Mouse (Mus musculus) thymus, postnatal 4 days (tissue): ENCODE measurements around the gene Olfr870.
"Not testable (repeated sequence)": the region's sequence is repeated elsewhere in the genome, so short reads cannot be mapped to it uniquely, and the experiment has no call there.

Source experiments
- DNase-seq: peaks from one replicate; pipeline ENCODE4 v3.0.0; 2021

Gene Olfr870

DNA sequence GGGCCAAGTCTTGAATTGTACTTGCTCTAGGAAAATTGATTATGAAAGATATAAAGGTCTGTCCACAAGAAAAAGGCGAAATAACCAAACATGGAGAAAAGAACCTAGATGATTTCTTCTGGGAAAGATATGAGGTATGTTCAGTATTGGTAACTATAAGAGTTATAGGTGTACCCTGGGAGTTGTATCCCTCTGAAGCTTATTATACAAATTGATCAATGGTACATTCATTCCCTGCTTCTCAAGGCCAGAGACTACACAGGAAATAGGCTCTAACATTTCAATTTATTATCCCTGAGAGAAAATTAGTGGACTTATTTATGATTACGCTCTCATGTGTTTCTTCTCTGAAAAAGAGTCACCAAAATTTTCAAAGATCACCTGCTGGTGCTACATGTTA, at the start of gene Olfr870:
TSS of gene Olfr870 (minus strand) at position 101 of the 400 bp plus-strand sequence.
- no peak for DNase-seq

DNA sequence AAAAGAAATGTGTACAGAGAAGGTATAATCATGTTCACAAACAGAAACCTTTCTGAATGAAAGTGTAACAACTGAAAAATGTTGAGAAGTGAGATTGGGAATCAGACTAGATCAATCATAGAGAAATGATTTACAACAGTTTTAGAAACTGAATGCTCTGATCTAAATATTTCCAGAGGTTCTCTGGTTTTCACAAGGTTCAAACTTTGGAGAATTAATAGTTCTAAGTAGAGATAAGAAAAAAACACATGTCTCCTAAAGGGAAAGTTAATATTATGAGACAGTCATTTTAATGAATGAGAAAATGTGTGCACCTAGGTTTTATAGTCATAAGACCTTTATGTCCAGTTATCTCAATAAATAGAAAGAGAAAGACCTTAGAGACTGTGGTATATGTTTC, 38.0 kb upstream of the Olfr870 start, which contains the start of gene Olfr871:
TSS of gene Olfr871 (plus strand) at position 301 of the 400 bp plus-strand sequence.
- DNase-seq = no peak

DNA sequence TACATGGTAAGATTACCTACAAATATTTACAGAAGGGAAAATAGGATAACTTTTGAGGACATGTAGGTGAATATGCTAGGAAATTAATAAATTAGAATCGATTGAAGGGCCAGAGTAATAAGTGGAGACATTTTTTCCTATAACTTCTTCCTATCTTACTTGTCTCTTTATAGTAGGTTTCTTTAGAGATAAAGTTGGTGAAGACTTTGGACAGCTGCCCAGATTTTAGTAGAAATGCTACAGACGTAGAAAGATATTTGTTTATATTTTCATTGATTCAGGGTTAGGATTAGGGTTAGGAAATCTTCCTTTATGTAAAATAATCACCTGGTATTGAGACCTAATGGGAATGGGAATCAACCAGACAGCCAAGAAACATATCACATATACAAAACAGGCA, 37.6 kb upstream of the Olfr870 start:
- no peak for DNase-seq

- DNase-seq = no peak
Observed at GRCm38 (mm10) chr9:20210812-20211211, 37.0 kb upstream of the Olfr870 start.

DNA sequence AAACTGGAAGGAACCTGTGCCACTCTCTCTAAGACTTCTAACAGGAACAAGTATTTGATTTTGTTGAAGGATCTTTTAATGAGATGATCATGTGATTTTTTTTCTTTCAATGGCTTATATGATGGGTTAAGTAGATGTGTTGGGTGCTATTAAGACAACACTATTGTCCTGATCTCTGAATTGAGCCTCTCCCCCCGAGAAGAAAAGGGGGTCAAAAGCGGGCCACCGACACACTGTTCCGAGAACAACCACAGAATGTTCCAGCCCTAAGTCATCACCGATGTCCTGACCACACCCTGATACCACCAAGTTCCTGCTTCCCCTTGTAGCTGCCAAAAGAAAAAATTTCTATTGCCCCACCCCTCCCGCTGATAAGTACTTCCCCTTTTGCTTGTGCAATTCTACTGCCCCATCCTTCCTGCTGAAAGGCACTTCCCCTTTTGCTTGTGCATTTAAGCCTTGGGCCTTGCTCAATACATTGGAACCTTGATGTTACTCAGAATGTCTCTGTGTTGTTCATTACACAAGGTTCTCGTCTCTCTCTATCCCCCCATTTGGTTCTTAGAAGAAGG, 29.6 kb upstream of the Olfr870 start:
- DNase-seq = not testable (repeated sequence)

DNA sequence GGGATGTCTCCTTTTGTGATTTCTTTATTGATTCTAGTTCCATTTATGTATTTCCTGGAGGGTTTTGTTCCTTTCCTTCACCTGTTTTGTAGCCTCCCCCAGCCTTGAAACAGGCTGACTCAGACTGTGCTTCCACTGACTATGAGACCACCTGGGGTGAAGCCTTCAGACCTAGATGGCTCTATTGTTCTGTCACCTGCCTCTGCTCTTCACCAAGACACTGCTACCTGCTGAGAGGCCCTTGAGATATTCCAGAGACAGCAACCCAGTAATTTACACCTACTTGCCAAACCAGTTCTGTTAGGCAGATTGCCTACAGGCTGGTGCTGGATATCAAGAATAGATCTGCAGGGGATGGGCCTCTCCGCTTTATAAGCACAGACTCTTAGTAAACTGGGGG, 28.3 kb upstream of the Olfr870 start:
- DNase-seq = no peak

DNA sequence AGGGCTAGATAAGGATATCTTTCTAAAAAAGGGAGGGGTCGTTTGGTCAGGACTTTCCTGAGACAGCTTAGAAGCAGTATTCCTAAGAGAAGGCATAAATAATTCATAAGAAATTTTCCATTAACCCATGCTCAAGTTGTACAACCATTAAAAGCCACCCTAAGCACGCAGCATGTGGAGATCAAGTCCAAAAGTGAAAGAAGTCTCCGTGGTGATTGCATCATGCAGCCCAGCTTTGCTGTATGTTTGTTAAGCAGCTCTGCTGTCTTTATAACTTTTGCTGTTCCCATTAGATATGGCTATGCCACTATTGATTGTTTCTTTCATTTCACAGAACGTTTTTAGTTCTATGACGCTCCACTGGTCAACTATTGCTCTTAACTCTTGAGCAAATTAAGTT, 5.6 kb upstream of the Olfr870 start:
- DNase-seq = no peak

DNA sequence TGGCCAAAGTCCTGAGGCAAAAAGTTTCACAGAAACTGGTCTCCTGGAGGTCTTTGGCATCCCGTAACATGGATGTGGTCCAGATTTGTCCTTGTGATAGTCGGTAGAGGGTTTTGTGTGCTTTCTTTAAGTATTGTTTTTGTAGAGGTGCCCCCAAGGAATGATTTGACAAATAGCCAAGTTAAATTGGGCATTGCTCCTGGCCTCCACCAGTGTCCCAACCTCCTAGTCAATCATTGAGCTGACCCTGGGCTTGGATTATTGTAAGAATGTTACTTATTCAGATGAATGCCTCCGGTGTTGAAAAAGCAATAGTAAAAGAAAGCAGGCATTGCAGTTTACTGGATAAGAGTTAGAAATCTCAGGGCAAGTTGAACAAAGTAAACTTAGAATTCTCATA, 24.2 kb downstream of the Olfr870 start:
- no peak for DNase-seq

DNA sequence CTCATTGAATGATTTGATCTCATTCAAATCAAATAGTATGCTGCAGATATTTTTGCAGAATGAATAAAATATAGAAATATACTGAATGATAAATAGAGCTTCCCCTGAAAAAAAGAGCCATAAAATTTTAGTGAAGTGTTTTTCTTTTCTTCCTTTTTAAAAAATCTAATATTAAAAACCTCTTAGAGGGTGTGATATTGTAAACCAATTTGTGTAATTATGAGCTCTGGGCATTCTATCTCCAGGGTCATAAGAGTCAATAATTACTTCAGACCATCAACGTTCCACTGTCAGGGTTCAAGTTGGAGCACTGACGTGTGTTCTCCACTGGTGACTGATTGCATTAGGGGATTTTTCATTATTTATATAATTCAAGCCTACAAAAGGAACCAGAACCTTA, 45.1 kb downstream of the Olfr870 start, which contains the start of gene Olfr869:
TSS of gene Olfr869 (plus strand) at position 301 of the 400 bp plus-strand sequence.
- DNase-seq = no peak
